Mouse (Mus musculus) cerebral cortex, adult 2 months (tissue): Measurements from ENCODE around the gene C1qbp.

Experiments used
- WGBS: fragments of 180-500 bp; shearing (Covaris S2); methylation state at CpG from one replicate; pipeline ENCODE4 v1.1.7; 2018; 5-methylcytosine and 5-hydroxymethylcytosine counted together

C1qbp gene

DNA sequence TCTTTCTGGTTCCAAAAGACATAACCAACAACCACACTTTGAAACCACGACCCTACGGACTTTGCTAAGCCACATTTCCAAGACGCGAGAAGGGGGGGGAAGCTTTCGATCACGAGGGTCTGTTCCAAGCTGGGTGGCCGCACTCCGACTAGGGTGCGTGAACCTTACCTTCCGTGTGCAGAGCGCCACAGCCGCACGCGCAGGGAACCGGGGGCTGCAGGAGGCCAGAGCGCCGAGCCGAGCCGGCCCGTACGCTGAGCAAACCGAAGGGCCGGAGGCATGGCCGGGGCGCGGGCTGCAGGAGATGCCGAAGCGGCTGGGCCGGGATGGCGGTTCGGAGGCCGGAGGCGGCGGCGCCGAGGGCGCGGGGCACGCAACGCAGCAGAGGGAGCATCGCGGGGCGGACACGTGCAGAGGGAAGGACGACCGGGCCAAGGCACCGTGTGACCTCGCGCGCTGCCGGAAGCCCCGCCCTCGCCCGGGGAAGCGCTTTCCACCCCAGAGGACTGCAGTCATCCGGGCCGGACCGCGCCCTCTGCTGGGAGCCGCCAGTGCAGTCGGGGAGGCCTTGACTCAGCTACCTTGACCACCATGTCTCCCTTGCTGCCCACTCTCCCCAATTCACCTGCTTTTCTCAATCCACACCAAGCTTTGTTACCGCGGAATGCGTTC lies at the start of gene C1qbp:
TSS of gene C1qbp (minus strand) at position 470 of the 672 bp plus-strand sequence.
- 1% methylated on average over 57 of the region's 64 CpGs for WGBS

DNA sequence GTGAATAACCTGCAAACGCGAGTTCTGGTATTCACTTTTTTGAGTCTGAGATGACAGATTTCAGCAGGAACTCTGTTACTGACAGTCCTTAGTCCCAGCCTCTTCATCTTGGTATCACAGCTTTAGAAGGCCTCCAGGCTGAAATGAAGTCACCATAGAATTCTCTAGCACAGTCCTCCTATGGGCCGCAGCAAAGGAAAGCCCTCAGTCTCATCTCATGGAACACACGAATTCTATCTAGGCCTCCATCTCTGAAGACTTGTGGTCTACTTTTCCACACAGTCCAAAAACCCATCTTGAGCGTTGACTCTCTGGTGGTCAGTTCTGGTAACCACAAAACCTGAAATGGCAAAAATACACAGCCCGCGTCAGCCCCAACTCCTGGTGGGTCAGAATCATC lies 49.2 kb upstream of the C1qbp start:
- WGBS, result 55% methylated on average over 7 of the region's 7 CpGs

DNA sequence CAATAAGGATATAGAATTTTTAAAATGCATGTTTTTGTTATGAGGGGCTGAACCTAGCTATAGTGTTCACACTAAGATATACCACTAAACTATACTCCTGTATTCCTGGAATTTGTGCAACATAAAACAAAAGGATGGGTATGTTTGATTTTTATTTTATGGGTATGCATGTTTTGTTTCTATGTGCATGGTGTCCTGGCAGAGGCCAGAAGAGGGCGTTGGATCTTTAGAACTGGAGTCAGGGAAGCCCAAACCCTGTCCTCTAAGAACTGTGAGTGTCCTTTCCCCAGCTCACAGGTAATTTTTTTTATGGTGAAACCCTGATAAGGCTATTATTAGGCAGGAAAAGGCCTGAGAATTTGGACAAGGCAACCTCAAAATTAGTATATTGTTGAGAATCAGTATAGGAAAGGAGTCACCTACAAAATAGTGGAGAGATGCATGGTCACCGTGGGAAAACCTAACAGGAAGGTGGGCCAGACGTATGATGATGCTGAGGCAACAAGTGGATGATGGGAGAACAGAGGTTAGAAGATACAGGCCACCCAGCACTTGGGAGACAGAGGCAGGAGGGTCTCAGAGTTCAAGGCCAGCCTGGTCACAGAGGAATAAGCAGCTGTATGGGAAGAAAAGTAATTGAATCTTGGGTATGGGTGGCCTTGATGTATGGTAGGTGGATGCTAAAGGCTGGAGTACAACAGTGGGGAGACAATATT lies 46.7 kb upstream of the C1qbp start:
- WGBS, result 78% methylated on average over 3 of the region's 3 CpGs

DNA sequence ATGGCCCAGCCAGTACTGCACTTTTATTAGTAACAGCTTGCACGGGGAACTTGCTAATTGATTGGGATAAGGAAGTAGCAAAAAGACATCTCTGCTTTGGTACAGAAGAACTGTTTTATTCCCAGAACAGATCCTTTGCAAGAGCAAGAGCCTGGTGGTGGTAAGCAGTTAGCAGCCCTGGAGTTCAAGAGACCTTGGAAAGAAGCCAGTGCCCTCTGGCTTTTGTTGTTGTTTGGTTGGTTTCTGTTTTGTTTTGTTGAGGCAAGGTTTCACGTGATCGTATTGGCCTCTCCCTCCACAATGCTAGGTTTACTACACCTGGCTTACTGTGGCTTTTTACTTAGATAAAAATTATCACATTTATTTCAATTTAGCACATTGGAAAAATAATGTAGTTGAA lies 45.5 kb upstream of the C1qbp start:
- 61% methylated on average over 3 of the region's 3 CpGs for WGBS

- under 1% methylated on average over 71 of the region's 71 CpGs for WGBS
Measured at GRCm38 (mm10) chr11:71019201-71020068, 36.6 kb upstream of the C1qbp start, which contains the start of the genes Mis12 and Derl2. TSS of gene Mis12 (plus strand) at chr11:71019611. TSS of gene Derl2 (minus strand) at chr11:71019841.

GRCm38 (mm10) chr11:71018416-71019200 lies 35.8 kb upstream of the C1qbp start:
- 3% methylated on average over 28 of the region's 28 CpGs for WGBS

DNA sequence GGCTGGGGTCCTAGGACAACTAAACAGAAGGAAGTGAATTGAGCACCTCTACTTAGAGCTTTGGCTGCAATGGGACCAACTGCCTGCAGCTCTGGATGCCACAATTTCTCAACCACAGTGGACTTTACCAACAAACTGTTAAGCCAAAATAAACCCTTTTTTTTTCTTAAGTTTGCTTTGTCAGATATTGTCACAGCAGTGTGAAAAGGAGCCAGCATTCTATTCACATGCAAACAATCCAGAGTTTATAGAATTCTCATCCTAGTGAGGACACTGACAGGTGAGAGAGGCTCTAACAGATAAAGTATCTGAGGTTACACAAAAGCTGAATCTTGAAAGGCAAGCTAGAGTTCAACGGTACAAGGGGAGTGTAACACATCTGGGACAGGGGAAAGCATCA lies 34.2 kb upstream of the C1qbp start:
- 84% methylated on average over 1 of the region's 1 CpGs for WGBS

- 95% methylated on average over 7 of the region's 7 CpGs for WGBS
Measured at GRCm38 (mm10) chr11:71012743-71013142, 29.9 kb upstream of the C1qbp start.

GRCm38 (mm10) chr11:71008321-71008720 lies 25.5 kb upstream of the C1qbp start:
- WGBS, result 79% methylated on average over 3 of the region's 3 CpGs

GRCm38 (mm10) chr11:71007831-71008230 lies 25.0 kb upstream of the C1qbp start:
- 81% methylated on average over 7 of the region's 7 CpGs for WGBS

DNA sequence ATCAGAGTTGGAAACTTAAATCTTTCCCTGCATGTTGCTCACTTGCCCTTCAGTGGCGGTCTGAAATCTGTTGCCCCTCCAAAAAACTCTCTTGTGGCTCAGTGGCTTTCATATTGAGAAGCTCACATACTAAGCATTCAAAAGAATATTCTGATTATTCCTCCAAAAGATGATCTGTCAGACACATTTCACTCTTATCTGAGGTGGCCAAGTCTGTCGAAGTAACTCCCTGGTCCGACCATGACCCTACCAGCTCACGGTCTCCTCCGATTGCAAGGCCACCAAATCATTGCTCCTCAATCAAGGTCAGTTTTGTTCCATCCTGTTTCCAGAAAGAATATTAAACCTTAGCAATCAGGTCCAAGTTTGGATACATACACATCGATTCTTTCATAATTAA lies 24.2 kb upstream of the C1qbp start:
- WGBS, result 94% methylated on average over 6 of the region's 6 CpGs

DNA sequence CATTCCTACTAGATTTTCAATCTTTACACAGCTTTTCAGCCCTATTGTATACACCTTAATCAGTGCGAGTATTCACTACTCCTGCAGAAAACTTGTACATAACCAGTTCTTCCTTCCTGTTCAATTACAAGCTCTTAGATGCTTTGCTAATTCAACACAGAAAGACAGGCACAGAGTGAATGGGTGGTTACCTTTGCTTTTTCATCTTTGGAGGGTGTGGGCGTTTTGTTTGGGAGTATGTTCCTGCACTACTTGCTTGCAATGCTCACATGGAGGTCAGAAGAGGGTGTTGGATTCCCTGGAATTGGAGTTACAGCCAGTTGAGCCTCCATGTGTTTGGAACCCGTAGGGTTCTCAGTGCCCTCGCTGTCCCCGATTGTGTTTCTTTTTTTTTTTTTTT lies 22.2 kb upstream of the C1qbp start:
- WGBS, result 43% methylated on average over 5 of the region's 5 CpGs

GRCm38 (mm10) chr11:71004316-71004773 lies 21.5 kb upstream of the C1qbp start, which contains the start of gene Dhx33:
TSS of gene Dhx33 (minus strand) at chr11:71004437.
- whole genome bisulfite sequencing, result under 1% methylated on average over 35 of the region's 35 CpGs

DNA sequence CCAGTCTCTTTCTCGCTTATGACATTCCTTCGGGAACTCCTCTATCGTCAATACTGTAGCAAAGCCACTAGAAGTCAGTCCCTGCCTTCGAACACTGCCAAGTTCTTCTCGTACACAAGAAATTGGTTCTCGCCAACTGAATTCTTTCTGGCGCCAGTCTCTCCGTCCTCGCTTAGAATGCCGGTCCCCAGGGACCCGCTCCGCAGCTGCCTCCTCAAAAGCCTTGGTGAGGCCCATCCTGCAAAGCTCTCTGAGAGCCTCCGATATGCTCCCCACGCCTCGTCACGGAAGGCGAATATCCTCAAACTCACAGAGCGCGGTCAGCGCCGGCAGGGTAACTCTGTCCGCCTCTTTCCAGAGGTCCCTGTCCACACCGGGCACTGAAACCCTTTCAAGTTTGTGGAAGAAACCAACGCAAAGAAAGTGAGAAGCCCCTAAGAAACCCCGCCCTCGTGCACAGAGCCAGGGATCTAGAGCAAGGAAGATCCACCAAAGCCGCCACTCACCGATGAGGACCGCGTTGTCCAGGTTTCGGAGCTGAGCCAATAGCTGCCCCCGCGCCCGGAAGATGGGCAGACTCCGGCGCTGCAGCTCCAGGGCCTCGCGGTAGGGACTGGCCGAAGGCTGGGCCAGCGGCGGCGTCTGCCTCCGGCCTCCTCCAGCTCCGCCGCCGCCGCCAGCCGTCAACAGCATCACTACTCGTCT lies 20.9 kb upstream of the C1qbp start:
- under 1% methylated on average over 49 of the region's 49 CpGs for WGBS

- 40% methylated on average over 4 of the region's 4 CpGs for WGBS
Measured at GRCm38 (mm10) chr11:71001167-71001566, 18.3 kb upstream of the C1qbp start.

DNA sequence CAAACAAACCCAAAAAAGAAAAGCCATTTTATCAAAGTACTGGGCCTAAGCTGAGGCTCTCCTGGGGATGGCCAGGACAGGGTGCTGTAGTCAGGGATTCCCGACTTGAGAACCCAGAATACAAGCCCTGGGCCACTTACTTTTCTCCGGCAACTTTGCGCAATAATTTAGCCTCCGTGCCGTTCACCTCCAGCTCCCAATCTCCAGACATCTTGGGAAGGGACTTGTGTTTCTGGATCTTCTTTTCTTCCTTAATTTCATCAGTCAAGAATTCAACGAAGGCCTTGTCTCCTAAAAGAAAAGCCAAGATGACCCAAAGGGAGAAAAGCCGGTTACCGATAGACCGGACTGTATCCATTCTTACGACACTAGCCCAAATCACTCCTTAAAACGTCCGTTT lies 796 bp downstream of the C1qbp start:
- WGBS, result 7% methylated on average over 12 of the region's 12 CpGs

- WGBS, result 86% methylated on average over 14 of the region's 14 CpGs
Measured at GRCm38 (mm10) chr11:70980751-70981510, 1.9 kb downstream of the C1qbp start.

DNA sequence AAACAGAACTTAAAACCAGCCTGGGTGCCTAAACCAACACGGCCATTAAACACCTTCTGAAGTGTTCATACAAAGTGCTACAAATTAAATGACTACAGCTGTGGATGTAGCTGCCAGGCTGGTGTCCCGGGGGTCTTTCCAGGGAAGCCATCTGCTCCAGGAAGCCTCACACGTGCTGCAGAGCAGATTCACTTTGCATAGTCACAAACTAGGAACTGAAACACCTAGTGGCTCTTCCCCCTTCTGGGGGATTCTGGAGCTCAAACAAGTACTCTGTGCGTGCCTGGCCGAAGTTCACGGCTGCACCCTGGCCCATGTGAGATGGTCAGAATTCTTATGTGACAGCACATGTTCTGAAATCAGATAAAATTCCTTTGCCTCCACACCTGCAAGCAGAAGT lies 2.6 kb downstream of the C1qbp start:
- 72% methylated on average over 6 of the region's 6 CpGs for WGBS

DNA sequence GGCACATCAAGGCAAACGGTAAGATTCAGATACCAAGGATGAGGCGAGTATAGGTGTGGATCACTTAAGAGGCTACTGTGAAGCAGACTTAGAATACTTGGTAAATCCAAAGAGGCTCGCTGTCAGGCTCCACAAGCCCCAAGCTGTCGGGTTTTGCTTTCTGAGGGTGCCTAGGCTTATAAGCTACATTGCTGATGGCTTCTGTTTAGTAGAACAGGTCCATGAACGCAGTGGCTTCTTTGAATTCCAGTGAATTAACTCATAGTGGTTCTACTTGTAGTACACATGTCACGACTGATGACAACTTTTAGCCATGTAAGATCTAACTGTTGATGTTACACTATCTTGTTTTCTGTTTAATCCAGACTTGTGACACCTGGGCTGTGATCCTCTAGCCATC lies 5.5 kb downstream of the C1qbp start:
- 86% methylated on average over 6 of the region's 6 CpGs for whole genome bisulfite sequencing

DNA sequence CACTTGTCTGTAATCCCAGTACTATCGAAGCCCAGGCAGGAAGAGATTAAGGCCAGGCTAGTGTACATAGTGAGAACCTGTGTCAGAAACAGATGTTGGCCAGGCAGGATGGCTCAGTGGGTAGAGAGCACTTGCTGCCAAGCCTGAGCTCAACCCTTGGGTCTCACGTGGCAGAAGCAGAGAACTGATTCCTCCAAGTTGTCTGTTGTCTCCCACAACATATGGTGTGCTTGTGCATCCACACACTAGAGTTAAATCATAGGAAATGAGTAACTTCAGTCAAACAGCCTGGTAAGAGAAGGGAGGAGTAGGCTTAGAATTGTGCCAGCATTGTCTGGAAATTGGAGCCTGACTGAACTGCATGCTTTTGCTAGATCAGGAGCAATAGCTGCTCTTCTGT lies 7.6 kb downstream of the C1qbp start:
- WGBS, result 54% methylated on average over 2 of the region's 2 CpGs
